Mouse (Mus musculus): Measurements from ENCODE around the gene Rhbdf2.

DNA sequence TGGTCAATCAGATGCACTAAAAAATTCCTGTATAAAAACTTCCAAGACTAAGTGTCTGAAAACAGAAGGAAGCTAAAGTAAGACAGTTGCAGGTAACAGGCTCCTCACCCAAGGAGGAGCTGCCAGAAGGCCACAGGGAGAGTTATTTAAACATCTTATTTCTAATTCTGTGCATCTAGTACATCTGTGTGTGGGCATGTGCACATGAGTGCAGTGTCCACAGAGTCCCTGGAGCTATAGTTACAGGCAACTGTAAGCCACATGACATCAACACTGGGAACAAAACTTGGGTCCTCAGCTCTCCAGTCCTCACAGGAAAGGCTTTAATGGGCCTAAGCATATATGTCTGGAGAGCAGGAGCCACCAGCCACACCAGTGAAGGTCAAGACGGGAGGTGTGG, 74.6 kb downstream of the Rhbdf2 start:
- TF ChIP-seq POLR2A (IDR thresholded peaks at IDR 0.05; ENCODE audit: insufficient read depth, low read depth, low read length): no peak
- no peak for TF ChIP-seq CTCF (IDR thresholded peaks at IDR 0.05; ENCODE audit: insufficient read depth, low read depth, low read length)

Measured in olfactory bulb, adult 2 months (tissue).